Mouse (Mus musculus) limb, embryonic 14.5 days (tissue): Measurements from ENCODE around the gene Uap1. TPM values are rescaled to one million over a fixed set of nuclear protein-coding genes. Genes with fewer than 3 reads are reported as not detected.

Source experiments
- ATAC-seq: fragments of 200-750 bp; cut with Nextera tagmentation; 2 replicates; pipeline ENCODE4 v1.8.0; 2017; ENCODE audit warnings: low read depth, moderate number of reproducible peaks, moderate TSS enrichment; ENCODE audit not compliant: low FRiP score
- DNase-seq: peaks from one replicate; pipeline ENCODE4 v3.0.0-alpha.2; 2015; ENCODE audit warnings: low spot score
- H3K27ac ChIP-seq: fragments of 300-500 bp; sonication (generic); replicated peaks from 2 replicates; pipeline ENCODE4 v1.5.1; 2014; ENCODE audit warnings: low read depth, mild to moderate bottlenecking, low read length, moderate library complexity, mixed read lengths
- H3K27me3 ChIP-seq: fragments of 300-500 bp; sonication (generic); 2 replicates; pipeline ENCODE4 v1.6.1; 2014; ENCODE audit warnings: low read length, mixed read lengths; ENCODE audit not compliant: control insufficient read depth, insufficient read depth
- H3K36me3 ChIP-seq: fragments of 300-500 bp; sonication (generic); 2 replicates; pipeline ENCODE4 v1.6.1; 2014; ENCODE audit warnings: mild to moderate bottlenecking, low read length, moderate library complexity, mixed read lengths; ENCODE audit not compliant: control insufficient read depth, insufficient read depth
- H3K4me1 ChIP-seq: fragments of 300-500 bp; sonication (generic); 2 replicates; pipeline ENCODE4 v1.6.1; 2014; ENCODE audit warnings: antibody characterized with exemption, low read length, mixed read lengths; ENCODE audit not compliant: control insufficient read depth, insufficient read depth
- H3K4me2 ChIP-seq: fragments of 300-500 bp; sonication (generic); replicated peaks from 2 replicates; pipeline ENCODE4 v1.6.1; 2014; ENCODE audit warnings: low read depth, mild to moderate bottlenecking, low read length, moderate library complexity; ENCODE audit not compliant: severe bottlenecking
- H3K4me3 ChIP-seq: fragments of 300-500 bp; sonication (generic); replicated peaks from 2 replicates; pipeline ENCODE4 v1.5.1; 2014; ENCODE audit warnings: low read length
- H3K9ac ChIP-seq: fragments of 300-500 bp; sonication (generic); 2 replicates; pipeline ENCODE4 v1.6.1; 2014; ENCODE audit warnings: mild to moderate bottlenecking, low read depth, low read length, moderate library complexity; ENCODE audit not compliant: severe bottlenecking
- H3K9me3 ChIP-seq: fragments of 300-500 bp; sonication (generic); 2 replicates; pipeline ENCODE4 v1.6.1; 2016; ENCODE audit warnings: low read length; ENCODE audit not compliant: control insufficient read depth
- POLR2A ChIP-seq: fragments of 200-500 bp; IDR thresholded peaks from 2 replicates; pipeline ENCODE4 v1.8.0; 2012; ENCODE audit warnings: inconsistent platforms, mild to moderate bottlenecking, moderate library complexity, borderline replicate concordance; ENCODE audit not compliant: insufficient read depth, insufficient read length; ENCODE audit errors: extremely low read depth
- WGBS: fragments of 180-500 bp; shearing (Covaris S2); extraction: QIAGEN DNeasy Blood & Tissue Kit; methylation state at CpG from one replicate; pipeline ENCODE4 v1.1.7; 2014; 5-methylcytosine and 5-hydroxymethylcytosine counted together
- polyA plus RNA-seq, 2 experiments: library from polyadenylated mRNA; depleted of rRNA in 1 of 2; stranded (reverse) in 1 of 2; unstranded in 1 of 2; fragments of >200 nt; fragmentation: Nextera tagmentation in 1 of 2; extraction: Ambion mirVana in 1 of 2; gene quantifications; 2 replicates each; pipeline versions ENCODE4 v1.2.1 to v1.2.3; 2012 to 2014

The Uap1 gene
- polyA plus RNA-seq, 2 experiments: 50.5 to 76.4 TPM

GRCm38 (mm10) chr1:170182706-170183105, 7.9 kb upstream of the Uap1 start:
- ATAC-seq (no peak), DNase-seq (no peak)
- Histone ChIP-seq H3K27ac (no peak overlapping the region), H3K4me1 (no peaks in the 10 kb centered on the region), H3K9me3 (no peaks in the 10 kb centered on the region), H3K36me3 (no peaks in the 10 kb centered on the region), H3K27me3 (no peaks in the 10 kb centered on the region), H3K9ac (no peak overlapping the region), H3K4me2 (no peak overlapping the region), H3K4me3 (no peak overlapping the region)
- TF ChIP-seq POLR2A: no peak

DNA sequence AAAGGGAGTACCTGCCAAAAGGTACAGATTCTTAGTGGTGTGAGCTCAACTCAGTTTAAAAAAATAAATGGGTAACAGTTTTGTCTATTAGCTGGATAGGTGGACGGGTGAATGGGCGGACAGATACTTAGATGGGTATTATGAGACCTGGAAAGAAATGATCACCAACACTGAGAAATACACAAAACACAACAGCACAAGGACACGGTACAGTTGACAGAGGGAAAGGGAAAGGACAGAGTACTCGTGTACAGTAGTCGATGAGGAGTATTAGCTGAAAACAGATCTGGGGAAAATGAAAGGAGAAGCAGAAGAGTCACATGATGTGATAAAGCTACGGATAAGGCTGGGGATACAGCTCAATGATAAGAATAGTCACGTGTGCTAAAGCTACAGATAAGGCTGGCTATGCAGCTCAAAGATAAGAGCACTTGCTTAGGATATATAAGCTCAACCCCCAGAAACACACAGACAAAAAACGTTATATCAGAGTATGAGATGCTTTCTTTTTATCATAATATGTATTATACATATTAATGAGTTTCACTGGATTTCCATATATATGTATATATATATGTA, 2.0 kb upstream of the Uap1 start:
- no peak for ATAC-seq
- Histone ChIP-seq H3K9ac (no peak overlapping the region), H3K36me3 (no peaks in the 10 kb centered on the region), H3K27ac (no peak overlapping the region), H3K27me3 (no peaks in the 10 kb centered on the region), H3K9me3 (no peaks in the 10 kb centered on the region), H3K4me1 (peaks cover 5% of the 10 kb centered on the region), H3K4me3 (no peak overlapping the region), H3K4me2 (no peak overlapping the region)
- WGBS: 87% methylated on average over 8 of the region's 8 CpGs
- no peak for DNase-seq
- no peak for TF ChIP-seq POLR2A

- no peak for ATAC-seq
- Histone ChIP-seq H3K27ac (no peak overlapping the region), H3K9ac (no peak overlapping the region), H3K4me3 (no peak overlapping the region), H3K27me3 (no peaks in the 10 kb centered on the region), H3K36me3 (no peaks in the 10 kb centered on the region), H3K4me1 (peaks cover 5% of the 10 kb centered on the region), H3K4me2 (peak overlapping the region; percentile 76; the same call in 1 of the 2 replicates), H3K9me3 (no peaks in the 10 kb centered on the region)
- DNase-seq: no peak
- no peak for TF ChIP-seq POLR2A
- 48% methylated on average over 6 of the region's 6 CpGs for WGBS
These were observed 1.1 kb upstream of the Uap1 start for GRCm38 (mm10) chr1:170175848-170176247.

DNA sequence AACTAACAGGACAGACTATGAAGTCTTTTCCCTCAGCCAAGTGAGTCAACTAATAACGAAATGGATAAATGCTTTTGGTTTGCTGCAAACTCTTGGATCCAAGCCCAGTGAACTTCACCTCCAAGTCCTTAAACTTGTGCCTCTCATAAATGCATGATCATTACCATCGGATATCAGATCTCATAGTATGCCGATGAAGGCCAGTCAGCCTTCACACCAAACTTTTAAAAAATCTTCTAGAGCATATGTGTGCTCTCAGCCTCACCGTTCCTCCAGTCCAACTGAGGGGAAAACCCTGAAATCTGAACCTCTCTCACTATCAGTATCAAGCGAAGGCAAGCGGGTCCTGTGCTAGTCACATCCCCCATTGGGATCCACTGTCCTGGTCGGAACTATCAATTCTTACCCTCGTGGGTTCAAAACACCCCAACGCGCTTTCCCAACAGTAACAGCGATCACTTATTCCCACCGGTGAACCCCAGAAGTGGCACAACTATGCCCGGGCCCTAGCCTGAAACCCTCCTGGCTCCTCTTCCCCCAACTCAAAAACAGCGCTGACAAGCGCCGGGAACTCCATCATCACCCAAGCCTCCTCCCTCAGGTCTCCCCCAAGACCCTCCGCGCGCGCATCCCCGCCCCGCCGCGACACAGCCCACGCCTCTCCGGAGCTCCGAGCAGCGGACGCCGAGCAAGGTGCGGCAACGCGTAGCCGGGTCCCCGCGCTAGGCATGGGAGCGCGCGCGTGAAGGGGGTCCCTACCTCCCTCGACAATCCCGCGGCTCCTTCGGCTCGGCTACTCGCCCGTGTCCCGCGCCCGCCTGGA, 555 bp downstream of the Uap1 start:
- H3K4me3 ChIP-seq: peak overlapping the region; percentile 79
- H3K27me3 ChIP-seq: no peaks in the 10 kb centered on the region
- H3K4me2 ChIP-seq: peak overlapping the region; percentile 62
- under 1% methylated on average over 24 of the region's 50 CpGs for WGBS
- H3K36me3 ChIP-seq: no peaks in the 10 kb centered on the region
- DNase-seq: peak; percentile 38
- H3K27ac ChIP-seq: peak overlapping the region; percentile 84
- peak; percentile 74 for ATAC-seq
- H3K4me1 ChIP-seq: peaks cover 5% of the 10 kb centered on the region
- no peak for TF ChIP-seq POLR2A
- H3K9me3 ChIP-seq: no peaks in the 10 kb centered on the region
- peak overlapping the region; percentile 80 for H3K9ac ChIP-seq

GRCm38 (mm10) chr1:170167781-170168180, 7.0 kb downstream of the Uap1 start:
- no peak overlapping the region for H3K4me2 ChIP-seq
- DNase-seq (no peak), ATAC-seq (no peak)
- H3K9ac ChIP-seq: no peak overlapping the region
- H3K27ac ChIP-seq: no peak overlapping the region
- 91% methylated on average over 6 of the region's 6 CpGs for WGBS
- no peak overlapping the region for H3K4me3 ChIP-seq
- no peaks in the 10 kb centered on the region for H3K4me1 ChIP-seq
- TF ChIP-seq POLR2A: no peak
- H3K9me3 ChIP-seq: no peaks in the 10 kb centered on the region
- peaks cover 29% of the 10 kb centered on the region for H3K36me3 ChIP-seq
- no peaks in the 10 kb centered on the region for H3K27me3 ChIP-seq
